ENCODE assay signal across 31 mouse cellular contexts in the genomic region with DNA sequence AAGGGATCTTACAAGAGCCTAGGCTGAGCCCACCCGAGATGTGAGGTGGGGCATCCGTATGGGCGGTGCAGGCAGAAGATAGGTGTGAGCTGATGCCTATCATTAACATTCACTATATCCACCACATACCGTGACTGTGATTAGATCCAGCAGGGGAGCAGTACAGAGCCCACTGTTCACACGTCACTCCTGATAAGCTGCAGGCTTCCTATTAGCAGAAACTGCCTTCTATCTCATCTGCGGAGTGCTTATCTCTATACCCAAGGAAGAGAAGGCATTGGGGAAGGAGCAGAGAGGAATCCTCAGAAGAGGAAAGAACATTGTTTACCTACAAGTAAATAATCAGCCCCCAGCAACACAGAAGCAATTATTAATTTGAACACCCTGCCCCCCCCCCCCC. TPM values are rescaled to one million over a fixed set of nuclear protein-coding genes. Genes with fewer than 3 reads are reported as not detected.
DNase-seq lines count a peak whose midpoint lies in the region; ATAC-seq and TF ChIP-seq lines count a peak whose summit lies in the region.
"Had no signal": no experiment of that assay in that cellular context is flagged by ENCODE, and none has a peak within 500 bp of the region (broad histone marks: within the 10 kb centered on the region; RNA-seq: fewer than 3 reads in every experiment).

No protein-coding gene starts in this region.

- no peaks in the 10 kb centered on the region for H3K9me3 ChIP-seq in heart, embryonic 11.5 days (replicated peaks; ENCODE audit: control insufficient read depth, low read length)
- no peaks in the 10 kb centered on the region for H3K9me3 ChIP-seq in liver, embryonic 15.5 days (replicated peaks)
- H3K9me3 ChIP-seq: embryonic facial prominence, embryonic 13.5 days; forebrain, embryonic 13.5 days; hindbrain, embryonic 15.5 days; limb, embryonic 10.5 days; stomach, embryonic 15.5 days had no signal

- TF ChIP-seq POLR2A in thymus, adult 2 months (IDR thresholded peaks at IDR 0.05; ENCODE audit: control insufficient read depth, extremely low read depth, insufficient read depth, low read length, poor library complexity), result no peak

- 0 out of 2 replicates have a peak, but pooled peaks cover 5% of the 10 kb centered on the region for H3K4me1 ChIP-seq in heart, embryonic 11.5 days (ENCODE audit: control insufficient read depth, insufficient read depth, low read length)
- peaks cover 62% of the 10 kb centered on the region for H3K4me1 ChIP-seq in thymus, adult 2 months (replicated peaks; ENCODE audit: control insufficient read depth, insufficient read depth, low read length)
- H3K4me1 ChIP-seq in liver, embryonic 15.5 days (replicated peaks), result peaks cover 44% of the 10 kb centered on the region
- H3K4me1 ChIP-seq: forebrain, embryonic 13.5 days; hindbrain, embryonic 15.5 days; stomach, embryonic 15.5 days had no signal

- H3K27ac ChIP-seq in heart, embryonic 11.5 days (ENCODE audit: low read depth, low read length), result no peak overlapping the region
- H3K27ac ChIP-seq in thymus, adult 2 months (ENCODE audit: control insufficient read depth, insufficient read depth, low read length), result peak overlapping the region; percentile 95
- no peak overlapping the region for H3K27ac ChIP-seq in liver, embryonic 15.5 days (replicated peaks)
- H3K27ac ChIP-seq: embryonic facial prominence, embryonic 13.5 days; forebrain, embryonic 13.5 days; hindbrain, embryonic 15.5 days; left cerebral cortex, adult 2 months; limb, embryonic 10.5 days; stomach, embryonic 15.5 days had no signal

- 7% methylated on average over 6 of the region's 6 CpGs for WGBS in heart, embryonic 11.5 days (ENCODE audit: insufficient replicate concordance)
- 89% methylated on average over 6 of the region's 6 CpGs for WGBS in thymus, adult 2 months
- 15% methylated on average over 6 of the region's 6 CpGs for WGBS in liver, embryonic 15.5 days (ENCODE audit: insufficient replicate concordance)

- no peak overlapping the region for H3K4me3 ChIP-seq in heart, embryonic 11.5 days (ENCODE audit: low read depth, low read length)
- H3K4me3 ChIP-seq in thymus, adult 2 months (ENCODE audit: control insufficient read depth, insufficient read depth, low read length), result no peak overlapping the region
- no peak overlapping the region for H3K4me3 ChIP-seq in liver, embryonic 15.5 days (replicated peaks)
- H3K4me3 ChIP-seq: embryonic facial prominence, embryonic 13.5 days; forebrain, embryonic 13.5 days; hindbrain, embryonic 15.5 days; left cerebral cortex, adult 2 months; limb, embryonic 10.5 days; stomach, embryonic 15.5 days had no signal

- intact Hi-C loops in heart, postnatal 14 days (cut with DNase I), result no loop called here
- intact Hi-C loops in left cerebral cortex, postnatal 36 days (cut with DNase I), result no loop called here

- 0 out of 2 replicates have a peak, but pooled peaks have one; percentile 31 for ATAC-seq in heart, embryonic 11.5 days (replicated peaks; ENCODE audit: insufficient number of reproducible peaks, low FRiP score, low TSS enrichment)
- peak; percentile 37; the same call in 1 of the 2 replicates for ATAC-seq in liver, embryonic 15.5 days (ENCODE audit: insufficient read depth)
- ATAC-seq: activated CD4-positive, CD25-positive, alpha-beta regulatory T cell, adult 4 months; forebrain, embryonic 13.5 days; lung, postnatal 0 days had no signal

- no peak for DNase-seq in heart, postnatal 14 days
- DNase-seq in thymus, adult 2 months, result no peak
- no peak for DNase-seq in thymus, postnatal 4 days
- DNase-seq in frontal cortex, postnatal 10 days (ENCODE audit: low spot score in 2 of 2), result no peak
- no peak for DNase-seq in left cerebral cortex, postnatal 36 days (ENCODE audit: low spot score in 2 of 2)
- DNase-seq: adrenal gland, adult 8-10 months; cerebellum, adult 18-20 months; cerebellum, postnatal 14 days; gastrocnemius, postnatal 14 days; heart, adult 18-20 months; heart, postnatal 36 days; kidney, adult 2 months; kidney, postnatal 10 days; right cerebral cortex, postnatal 4 days; thymus, postnatal 36 days had no signal

- no peak for TF ChIP-seq CTCF in thymus, adult 2 months (IDR thresholded peaks at IDR 0.05; ENCODE audit: borderline replicate concordance, control insufficient read depth, extremely low read depth, insufficient read depth, low read length, poor library complexity)

- H3K27me3 ChIP-seq in heart, embryonic 11.5 days (ENCODE audit: control insufficient read depth, insufficient read depth, low read length), result no peaks in the 10 kb centered on the region
- no peaks in the 10 kb centered on the region for H3K27me3 ChIP-seq in thymus, adult 2 months (ENCODE audit: control insufficient read depth, insufficient read depth, low read length)
- no peaks in the 10 kb centered on the region for H3K27me3 ChIP-seq in liver, embryonic 15.5 days
- H3K27me3 ChIP-seq: embryonic facial prominence, embryonic 13.5 days; forebrain, embryonic 13.5 days; hindbrain, embryonic 15.5 days; stomach, embryonic 15.5 days had no signal

- H3K9ac ChIP-seq in heart, embryonic 11.5 days (ENCODE audit: low read depth, low read length), result no peak overlapping the region
- no peak overlapping the region for H3K9ac ChIP-seq in liver, embryonic 15.5 days
- H3K9ac ChIP-seq: embryonic facial prominence, embryonic 13.5 days; forebrain, embryonic 13.5 days; hindbrain, embryonic 15.5 days; stomach, embryonic 15.5 days had no signal

- no peak overlapping the region for H3K4me2 ChIP-seq in heart, embryonic 11.5 days
- H3K4me2 ChIP-seq in liver, embryonic 15.5 days, result no peak overlapping the region
- H3K4me2 ChIP-seq: embryonic facial prominence, embryonic 13.5 days; forebrain, embryonic 13.5 days; hindbrain, embryonic 15.5 days; stomach, embryonic 15.5 days had no signal

- no peaks in the 10 kb centered on the region for H3K36me3 ChIP-seq in heart, embryonic 11.5 days (ENCODE audit: control insufficient read depth, insufficient read depth, low read length)
- peaks cover 53% of the 10 kb centered on the region for H3K36me3 ChIP-seq in thymus, adult 2 months (ENCODE audit: control insufficient read depth, insufficient read depth, low read length)
- no peaks in the 10 kb centered on the region for H3K36me3 ChIP-seq in liver, embryonic 15.5 days (replicated peaks)
- H3K36me3 ChIP-seq: embryonic facial prominence, embryonic 13.5 days; hindbrain, embryonic 15.5 days; limb, embryonic 10.5 days; stomach, embryonic 15.5 days had no signal

RNA-seq across cellular contexts. Expression of a gene that starts 15.0 kb away (rescaled TPM):
- polyA plus RNA-seq in heart, embryonic 11.5 days (2014; fragmentation: Nextera tagmentation; extraction: Ambion mirVana), result 1.7 and 1.9 TPM in 2 replicates
- total RNA-seq in heart, postnatal 14 days (2021), result 1 to 10 TPM; 3.0 to 4.9 TPM
- polyA plus RNA-seq in thymus, adult 2 months (2012; rRNA removed), result 153 TPM in 2 replicates
- 8.1 and 10.0 TPM in 2 replicates for polyA plus RNA-seq in liver, embryonic 15.5 days (2015; fragmentation: Nextera tagmentation; extraction: Ambion mirVana)
- 1 to 10 TPM; 2.4 to 3.5 TPM for total RNA-seq in left cerebral cortex, postnatal 36 days (2021)

RNA-seq across cellular contexts. Expression of a gene that starts 36.6 kb away (rescaled TPM):
- polyA plus RNA-seq in heart, embryonic 11.5 days (2014; fragmentation: Nextera tagmentation; extraction: Ambion mirVana), result 0.34 TPM in 1 of 2 replicates, not detected in the other
- not detected for total RNA-seq in heart, postnatal 14 days (2021)
- polyA plus RNA-seq in thymus, adult 2 months (2012; rRNA removed), result 0.16 TPM in 1 of 2 replicates, not detected in the other
- polyA plus RNA-seq in liver, embryonic 15.5 days (2015; fragmentation: Nextera tagmentation; extraction: Ambion mirVana), result not detected in 2 replicates
- not detected for total RNA-seq in left cerebral cortex, postnatal 36 days (2021)
- total RNA-seq: adrenal gland, adult 8-10 months; ES-E14; gastrocnemius, postnatal 14 days; heart, adult 18-20 months; heart, postnatal 36 days; layer of hippocampus, postnatal 10 days; left cerebral cortex, adult 2 months; liver, adult 2 months had no signal
- polyA plus RNA-seq: forebrain, embryonic 13.5 days; heart, embryonic 14.5 days; limb, embryonic 10.5 days; liver, adult 2 months; lung, postnatal 0 days; macrophage; midbrain, postnatal 0 days had no signal

Comparison
In these comparisons a context has a peak if more than half of its experiments do, and no peak if none do; other contexts are left out.
1. RNA of a gene that starts 15.0 kb away (polyA plus RNA-seq): 153 TPM in thymus, adult 2 months; 8.1 to 10.0 TPM in liver, embryonic 15.5 days and 1.7 to 1.9 TPM in heart, embryonic 11.5 days; every median in the first group is over 10 times any median in the second.